Mouse (Mus musculus) regulatory T cell (primary cell): ENCODE measurements around the gene Mlip.
"Not testable (repeated sequence)": the region's sequence is repeated elsewhere in the genome, so short reads cannot be mapped to it uniquely, and the experiment has no call there.

Experiments
- in situ Hi-C: fragments of 300-600 bp; cut with MboI, MseI; formaldehyde crosslinking; loops from one replicate; pipeline ENCODE4 v1.15.1; 2025; ENCODE audit warnings: high pct_unique_total_duplicates

Gene Mlip

DNA sequence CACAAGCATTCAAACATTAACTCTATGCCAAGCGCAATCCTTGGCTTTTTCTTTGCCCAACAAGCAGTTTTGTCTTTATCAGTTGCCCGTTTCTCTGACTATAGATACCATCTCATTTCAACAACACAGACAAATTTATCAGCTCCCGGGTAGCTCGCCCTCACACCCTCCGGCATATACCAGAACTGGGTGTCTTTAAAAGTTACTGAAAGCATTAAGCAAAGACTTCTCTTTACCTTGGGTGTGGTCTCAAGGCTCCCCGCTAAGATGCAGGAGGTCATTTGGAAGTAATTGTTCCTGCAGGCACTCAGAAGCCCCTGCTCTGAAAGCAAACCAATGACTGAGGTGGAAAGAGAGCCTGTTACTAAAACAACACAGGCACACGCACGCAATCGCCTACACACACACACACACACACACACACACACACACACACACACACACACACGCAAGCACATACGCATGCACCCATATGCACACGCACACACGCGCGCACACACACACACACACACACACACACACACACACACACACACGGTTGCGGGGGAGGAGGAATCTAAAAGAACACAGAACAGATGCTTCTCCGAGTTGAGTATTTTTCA, 101.2 kb downstream of the Mlip start:
- in situ Hi-C loops = no loop called here

DNA sequence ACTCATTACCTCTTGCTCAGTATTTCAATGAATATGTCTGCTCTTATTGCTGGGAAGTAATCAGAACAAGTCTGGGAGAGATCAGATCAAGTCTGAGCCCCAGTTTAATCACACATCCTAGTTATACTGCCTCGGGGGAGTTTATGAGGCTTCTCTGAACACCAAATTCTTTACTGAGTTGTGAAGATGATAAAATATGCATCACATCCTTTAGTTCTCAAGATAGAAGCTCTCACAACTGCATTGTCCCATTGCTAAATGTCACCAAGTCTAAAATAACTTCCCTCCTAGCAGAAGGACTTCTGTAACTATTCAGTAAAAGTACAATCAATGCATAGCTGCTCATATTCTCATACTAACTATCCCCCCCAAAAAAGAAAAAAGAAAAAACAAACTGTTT, 154.5 kb downstream of the Mlip start:
- in situ Hi-C loops = no loop called here

DNA sequence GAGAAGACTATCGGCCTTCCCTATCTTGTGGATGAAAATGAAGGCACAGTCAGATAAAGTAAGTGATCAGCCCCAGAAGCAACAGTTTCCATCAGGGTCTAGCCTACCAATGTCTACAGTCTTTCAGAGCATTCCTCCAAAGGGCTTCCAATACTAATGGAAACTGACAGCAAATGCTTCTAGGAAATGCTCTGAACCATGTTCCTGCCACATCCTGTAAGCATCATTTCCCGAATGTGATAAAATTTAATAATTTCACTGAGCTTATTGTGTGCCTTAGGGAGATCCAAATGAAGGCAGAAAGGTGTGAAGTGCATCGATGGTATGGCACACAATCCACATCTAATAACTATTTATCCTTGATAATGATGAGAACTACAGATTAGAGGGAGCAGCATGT, 173.3 kb downstream of the Mlip start:
- in situ Hi-C loops = no loop called here

DNA sequence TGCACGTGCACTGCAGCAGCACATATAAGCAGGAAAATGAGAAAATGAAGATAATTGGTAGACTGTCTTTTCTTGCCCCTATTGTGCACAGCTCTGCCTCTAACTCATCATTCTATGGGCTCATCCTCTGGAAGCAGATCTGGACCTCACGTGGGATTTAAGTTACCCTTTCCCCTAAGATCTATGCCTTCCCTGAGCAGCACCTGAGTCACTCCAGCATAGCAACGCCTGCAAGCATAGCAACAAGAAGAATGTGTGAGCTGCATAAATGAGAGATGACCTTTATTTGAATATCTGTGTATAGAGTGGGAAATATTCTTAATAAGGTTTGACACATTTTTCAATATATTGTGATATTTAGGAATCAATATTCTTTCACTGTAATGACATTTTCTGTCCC, 176.9 kb downstream of the Mlip start:
- in situ Hi-C loops = no loop called here

DNA sequence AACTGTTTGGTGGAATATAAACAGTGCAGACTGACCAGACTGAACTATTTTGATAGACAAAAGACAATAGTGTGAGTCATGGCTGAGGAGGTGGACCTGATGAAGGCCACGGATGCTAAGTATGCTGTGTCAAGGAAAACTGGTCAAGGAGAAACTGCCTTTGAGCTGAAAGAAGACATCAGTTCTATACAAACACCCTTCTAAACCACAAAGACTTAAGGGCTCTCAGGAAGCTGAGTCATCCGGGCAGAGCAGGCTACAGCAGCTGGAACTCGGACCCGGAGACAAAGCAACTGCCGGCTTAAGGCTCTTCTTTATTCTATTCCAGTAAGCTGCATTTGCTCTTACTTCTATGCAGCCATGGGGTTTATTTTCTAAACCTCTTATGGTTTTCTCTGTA, 180.7 kb downstream of the Mlip start:
- in situ Hi-C loops = no loop called here

DNA sequence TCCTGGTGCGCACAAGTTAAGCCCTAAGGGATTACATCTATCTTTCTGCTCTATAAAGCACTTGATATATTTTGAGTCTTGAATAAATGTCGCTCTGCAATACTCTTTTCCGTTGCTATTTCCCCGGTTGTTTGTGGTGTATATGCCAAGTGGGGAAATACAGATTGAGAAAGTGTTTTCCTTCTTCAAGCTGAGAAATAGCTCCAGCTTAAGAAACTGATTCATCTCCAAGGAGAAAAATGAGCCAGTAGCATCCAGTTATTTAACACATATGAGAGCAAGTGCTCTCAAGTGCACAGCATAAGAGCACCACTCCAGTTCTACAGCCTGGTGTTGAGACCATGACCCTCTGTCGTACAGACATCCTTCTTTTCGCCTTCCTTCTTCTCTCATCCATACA, 186.9 kb downstream of the Mlip start:
- in situ Hi-C loops = no loop called here

DNA sequence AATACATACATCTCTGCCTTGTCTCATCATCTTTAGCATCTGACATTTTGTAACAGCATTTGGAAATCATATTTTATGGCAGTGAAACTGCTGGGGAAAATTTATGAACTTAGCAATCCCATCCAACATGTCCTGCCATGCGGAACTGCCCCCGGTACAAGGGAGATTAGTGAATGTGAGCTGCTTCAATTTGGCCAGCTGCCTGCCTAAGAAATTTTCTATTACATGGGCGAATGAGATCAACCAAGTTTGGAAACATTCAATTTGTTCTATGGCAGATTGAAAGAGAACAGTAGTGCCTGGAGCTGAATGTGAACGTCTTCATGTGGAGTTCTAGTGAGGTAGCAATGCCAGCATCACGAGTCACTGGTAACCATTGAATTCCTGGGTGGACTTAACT, 191.0 kb downstream of the Mlip start:
- in situ Hi-C loops = no loop called here

DNA sequence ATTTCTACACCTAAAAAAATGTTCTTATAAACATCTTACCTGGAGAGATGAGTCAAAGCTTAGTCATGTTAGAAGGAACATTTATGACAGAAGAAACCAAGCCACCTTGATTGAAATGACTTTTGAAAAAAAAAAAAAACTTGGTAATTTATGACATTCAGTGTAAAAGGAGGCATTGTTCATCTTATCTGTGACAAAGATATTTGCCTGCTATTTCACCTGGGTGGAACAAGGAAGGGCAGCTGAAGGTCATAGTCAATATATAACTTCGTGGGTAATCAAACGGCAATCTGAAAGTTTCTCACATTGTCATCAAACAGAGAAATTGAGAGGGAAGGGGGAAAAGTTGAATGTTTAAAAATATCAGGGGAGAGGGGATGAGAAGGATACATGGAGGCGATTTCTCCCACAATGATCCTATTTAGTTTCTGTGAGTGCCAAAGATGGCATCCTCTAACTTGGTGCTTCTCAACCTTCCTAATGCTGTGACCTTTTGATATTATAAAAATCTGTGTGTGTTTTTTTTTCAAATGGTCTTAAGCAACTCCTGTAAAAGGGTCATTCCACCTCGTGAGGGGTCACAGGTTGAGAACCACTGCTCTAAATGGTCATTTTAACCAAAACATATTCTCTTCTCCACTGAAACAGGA, 192.4 kb downstream of the Mlip start:
- in situ Hi-C loops = no loop called here

DNA sequence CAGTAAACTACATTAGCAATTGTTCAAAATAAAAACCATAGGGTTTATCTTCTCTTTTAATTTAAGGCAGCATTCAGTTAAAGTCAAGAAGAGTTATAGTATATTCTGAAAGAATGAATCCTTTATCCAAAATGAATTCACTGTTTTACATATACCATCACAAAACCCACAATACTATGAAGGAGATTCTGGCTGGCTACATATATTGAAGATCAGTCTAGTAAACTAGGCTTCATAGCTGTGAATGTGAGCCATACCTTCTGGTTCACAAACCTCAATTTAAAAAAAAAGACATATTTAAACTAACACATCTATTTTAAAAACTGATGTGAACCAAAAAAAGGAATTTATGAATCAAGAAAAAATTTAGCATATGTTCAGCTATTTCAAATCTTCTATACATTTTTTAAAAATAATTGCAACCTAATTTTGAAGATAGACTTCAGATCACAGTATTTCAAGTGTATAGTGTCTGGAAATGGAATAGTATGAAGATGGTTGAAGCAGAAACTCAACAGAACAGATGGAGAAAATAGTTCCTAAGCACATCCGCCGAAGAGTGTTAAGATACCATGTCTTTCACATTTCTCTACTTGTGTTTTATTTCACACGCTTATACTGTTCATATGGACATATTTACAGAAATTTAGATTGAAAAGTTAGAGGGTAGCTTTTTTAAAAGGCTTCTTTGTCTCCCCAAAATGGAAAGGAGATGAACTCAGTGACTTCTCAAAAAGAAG, 204.1 kb downstream of the Mlip start:
- in situ Hi-C loops = no loop called here

DNA sequence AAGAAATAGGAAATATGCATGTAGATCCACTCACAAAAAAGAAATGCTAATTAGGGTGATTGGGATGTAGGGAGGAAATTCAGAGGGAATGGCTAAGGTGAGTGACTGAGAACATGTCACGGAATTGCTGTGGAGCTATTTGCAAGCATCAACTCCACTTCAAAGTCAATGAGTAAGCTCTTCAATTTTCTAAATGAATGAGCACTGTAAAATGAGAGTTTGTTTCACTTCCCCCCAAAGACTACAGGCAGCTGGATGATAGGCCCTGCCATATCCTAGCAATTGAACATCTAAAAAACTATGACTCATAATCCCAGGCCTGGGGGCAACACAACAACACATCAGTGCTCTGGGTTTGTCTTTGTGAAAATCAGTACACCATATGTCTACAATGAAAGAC, 233.0 kb downstream of the Mlip start:
- in situ Hi-C loops = no loop called here

DNA sequence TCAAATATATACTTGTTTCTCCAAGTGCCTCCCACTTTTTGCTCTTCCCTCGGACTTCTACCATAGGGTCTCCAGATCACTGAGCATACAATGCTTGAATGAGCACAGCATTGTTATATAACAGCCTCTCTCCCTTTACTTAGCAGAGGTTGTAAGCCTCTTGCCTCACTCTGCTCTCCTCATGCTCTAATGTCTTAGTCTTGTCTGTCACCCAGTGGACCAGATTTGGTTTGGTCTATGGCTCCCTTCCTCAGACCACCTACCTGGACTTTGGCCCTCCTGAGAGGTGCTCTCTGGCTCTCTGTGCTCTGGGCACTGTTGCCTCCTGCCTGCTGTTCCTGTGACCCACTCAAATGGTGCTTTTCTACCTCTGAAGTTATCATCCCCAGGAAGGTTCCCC, 255.9 kb downstream of the Mlip start:
- in situ Hi-C loops = no loop called here

DNA sequence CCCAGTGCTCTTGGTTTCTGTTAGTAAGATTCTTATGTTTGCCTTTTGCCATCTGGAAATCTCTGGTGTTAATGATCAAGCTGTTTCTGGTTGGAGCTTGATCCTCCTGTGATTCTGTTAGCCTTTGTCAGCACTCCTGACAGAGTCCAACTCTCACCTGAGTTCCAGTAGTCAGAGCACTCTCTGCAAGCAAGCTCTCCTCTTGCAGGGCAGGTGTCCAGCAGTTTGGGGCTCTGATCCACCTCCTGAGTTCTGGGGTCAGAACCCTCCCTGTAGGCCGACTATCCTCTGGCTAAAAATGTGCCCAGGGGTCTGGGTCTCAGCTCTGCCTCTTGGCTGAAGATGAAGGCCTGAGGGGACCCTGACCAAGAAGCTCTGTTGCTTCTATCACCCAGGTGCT, 269.5 kb downstream of the Mlip start:
- in situ Hi-C loops = not testable (repeated sequence)

DNA sequence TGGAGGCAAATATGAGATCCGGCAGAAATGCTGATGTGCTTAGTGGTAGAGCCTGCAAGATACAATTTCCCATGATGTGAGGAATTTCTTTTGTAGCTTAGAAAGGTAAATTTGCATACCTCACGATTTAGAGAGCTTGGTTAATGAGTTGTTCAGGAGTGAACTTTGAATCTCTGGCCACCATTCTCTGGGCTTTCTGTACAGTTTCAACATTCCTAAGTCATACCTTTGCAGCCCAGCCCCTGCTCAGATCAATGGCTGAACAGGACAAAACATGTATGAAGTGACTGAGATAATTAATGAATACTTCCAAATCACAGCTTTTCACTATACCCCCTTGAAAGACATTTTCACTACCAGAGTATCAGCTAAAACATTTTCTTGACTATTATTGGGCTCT, 281.1 kb downstream of the Mlip start:
- in situ Hi-C loops = loop anchor here (10.0 kb wide), 1 partner anchor 1653 kb away; no protein-coding TSS in a partner anchor

DNA sequence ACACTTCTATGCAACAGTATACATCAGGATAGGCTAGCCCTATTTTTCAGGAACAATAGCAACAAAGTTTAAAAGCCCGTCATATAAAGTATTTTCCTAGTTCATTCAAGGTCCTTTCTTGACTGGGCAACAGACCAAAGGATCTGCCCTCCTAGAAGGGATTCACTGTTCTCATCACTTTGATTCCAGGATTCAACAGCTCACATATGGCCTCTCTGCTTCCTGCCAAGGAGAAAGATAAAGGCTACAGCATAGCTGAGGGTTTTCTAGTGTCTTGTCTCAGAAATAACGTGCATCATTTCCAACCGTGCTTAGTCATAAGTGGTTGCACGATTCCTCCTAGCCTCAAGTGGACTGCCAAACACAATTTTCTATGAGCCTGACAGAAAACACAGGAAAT, 296.2 kb downstream of the Mlip start:
- in situ Hi-C loops = no loop called here

DNA sequence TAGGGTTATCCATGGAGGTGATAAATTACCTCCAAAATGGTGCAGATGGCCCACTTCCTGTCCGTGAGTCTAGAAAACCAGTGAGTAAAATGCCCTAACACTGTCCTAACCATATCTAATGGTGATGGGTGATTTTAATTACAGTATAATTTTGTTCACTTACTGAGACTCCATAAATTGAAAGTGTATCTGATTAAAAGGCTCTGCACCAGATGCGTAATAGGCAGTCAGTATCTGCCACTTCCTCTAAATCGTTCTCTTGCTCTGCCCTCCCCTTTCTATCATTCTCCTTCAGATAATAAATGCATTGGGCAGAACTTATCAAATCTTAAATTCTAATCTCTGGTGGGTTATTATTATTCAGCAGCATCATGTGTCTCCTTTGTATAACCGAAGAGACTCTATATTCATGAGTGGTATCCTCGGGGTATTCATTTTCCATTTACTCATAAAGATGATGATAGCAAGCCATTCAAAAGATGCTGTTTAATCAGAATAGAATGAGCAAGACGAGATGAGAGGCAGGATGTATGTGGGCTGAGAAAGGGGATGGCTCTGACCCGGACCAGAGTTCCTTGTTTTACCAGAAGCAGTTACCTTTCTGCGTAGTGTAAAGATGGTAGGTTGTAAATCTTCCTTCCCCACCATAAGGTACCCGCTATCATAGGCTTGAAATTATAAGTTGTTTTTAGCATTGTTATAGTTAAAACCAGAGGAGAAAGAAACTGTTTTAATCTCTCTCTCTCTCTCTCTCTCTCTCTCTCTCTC, 298.2 kb downstream of the Mlip start:
- in situ Hi-C loops = no loop called here
